Mouse (Mus musculus) embryonic facial prominence, embryonic 11.5 days (tissue): ENCODE results near the gene 9230112D13Rik. TPM values are rescaled to one million over a fixed set of nuclear protein-coding genes. Genes with fewer than 3 reads are reported as not detected.

ENCODE experiments used
- ATAC-seq: fragments of 200-750 bp; cut with Nextera tagmentation; replicated peaks from 2 replicates; pipeline ENCODE4 v1.8.0; 2017; ENCODE audit warnings: low read depth; ENCODE audit not compliant: insufficient number of reproducible peaks, low FRiP score, low TSS enrichment
- DNase-seq: peaks from one replicate; pipeline ENCODE4 v3.0.0-alpha.2; 2015; ENCODE audit warnings: low spot score
- H3K27ac ChIP-seq: fragments of 300-500 bp; sonication (generic); replicated peaks from 2 replicates; pipeline ENCODE4 v1.5.1; 2014; ENCODE audit warnings: mild to moderate bottlenecking, low read depth, low read length, control low read depth
- H3K27me3 ChIP-seq: fragments of 300-500 bp; sonication (generic); 2 replicates; pipeline ENCODE4 v1.6.1; 2014; ENCODE audit warnings: mild to moderate bottlenecking, low read length, moderate library complexity, mixed read lengths; ENCODE audit not compliant: control insufficient read depth, insufficient read depth
- H3K36me3 ChIP-seq: fragments of 300-500 bp; sonication (generic); replicated peaks from 2 replicates; pipeline ENCODE4 v1.6.1; 2014; ENCODE audit warnings: low read depth, mild to moderate bottlenecking, low read length, moderate library complexity, mixed read lengths; ENCODE audit not compliant: control insufficient read depth, insufficient read depth
- H3K4me1 ChIP-seq: fragments of 300-500 bp; sonication (generic); 2 replicates; pipeline ENCODE4 v1.6.1; 2014; ENCODE audit warnings: low read length, mixed read lengths; ENCODE audit not compliant: control insufficient read depth, insufficient read depth
- H3K4me2 ChIP-seq: fragments of 300-500 bp; sonication (generic); 2 replicates; pipeline ENCODE4 v1.6.1; 2014; ENCODE audit warnings: low read depth, mild to moderate bottlenecking, control low read depth, low read length, moderate library complexity
- H3K4me3 ChIP-seq: fragments of 300-500 bp; sonication (generic); 2 replicates; pipeline ENCODE4 v1.5.1; 2014; ENCODE audit warnings: low read depth, low read length, control low read depth
- H3K9ac ChIP-seq: fragments of 300-500 bp; sonication (generic); replicated peaks from 2 replicates; pipeline ENCODE4 v1.6.1; 2014; ENCODE audit warnings: mild to moderate bottlenecking, control low read depth, low read length
- H3K9me3 ChIP-seq: fragments of 300-500 bp; sonication (generic); replicated peaks from 2 replicates; pipeline ENCODE4 v1.6.1; 2016; ENCODE audit warnings: mild to moderate bottlenecking, low read length, inconsistent platforms, mixed read lengths; ENCODE audit not compliant: control insufficient read depth
- WGBS: fragments of 180-500 bp; shearing (Covaris S2); extraction: QIAGEN DNeasy Blood & Tissue Kit; methylation state at CpG from one replicate; pipeline ENCODE4 v1.1.7; 2014; 5-methylcytosine and 5-hydroxymethylcytosine counted together
- polyA plus RNA-seq: library from polyadenylated mRNA; unstranded; fragments of >200 nt; fragmentation: Nextera tagmentation; extraction: Ambion mirVana; gene quantifications from 2 replicates; pipeline ENCODE4 v1.2.1, GENCODE M21; 2014

Gene 9230112D13Rik
- polyA plus RNA-seq, 1 experiment from 2014 or later = not detected

DNA sequence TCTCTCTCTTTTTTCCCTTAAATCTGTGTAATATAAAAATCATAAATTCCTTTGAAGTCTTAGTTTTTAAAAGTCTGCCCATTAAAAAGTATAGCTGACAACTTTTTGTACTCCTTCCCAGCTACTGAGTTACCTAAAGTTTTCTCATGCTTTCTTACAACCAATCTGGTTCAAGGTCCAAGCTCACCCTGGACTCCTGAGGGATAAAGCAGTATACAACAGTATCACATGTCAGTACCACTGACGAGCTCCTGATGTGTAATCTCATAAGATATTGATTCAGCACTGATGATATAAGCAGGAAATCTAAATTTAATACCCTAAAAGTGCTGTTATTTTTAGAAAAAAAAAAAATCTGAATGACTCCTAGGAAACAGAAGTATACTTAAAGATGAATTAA, 31.6 kb downstream of the 9230112D13Rik start:
- Histone ChIP-seq H3K9me3 (no peaks in the 10 kb centered on the region), H3K4me2 (no peak overlapping the region), H3K9ac (no peak overlapping the region), H3K27me3 (no peaks in the 10 kb centered on the region), H3K27ac (no peak overlapping the region), H3K4me1 (no peaks in the 10 kb centered on the region), H3K4me3 (no peak overlapping the region), H3K36me3 (no peaks in the 10 kb centered on the region)
- ATAC-seq (no peak), DNase-seq (no peak)
- 43% methylated on average over 1 of the region's 1 CpGs for WGBS

DNA sequence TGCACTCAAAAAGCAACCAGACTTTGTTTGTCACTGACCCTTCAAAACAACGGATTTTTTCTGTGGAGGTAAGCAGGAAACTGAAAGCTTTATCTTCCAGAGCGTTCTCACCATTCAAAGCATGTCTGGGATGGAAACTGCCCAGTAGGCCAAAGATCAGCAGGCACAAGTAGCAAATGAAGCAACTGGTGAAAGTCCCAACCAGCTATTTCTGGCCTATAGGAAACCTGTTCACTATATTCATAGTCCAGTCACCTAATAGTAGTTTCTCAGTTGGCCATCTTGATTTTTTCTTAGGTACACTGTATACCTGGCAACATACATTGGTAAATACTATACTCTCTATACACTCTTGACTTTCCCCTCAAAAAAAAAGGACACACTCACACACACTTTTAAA, 32.7 kb downstream of the 9230112D13Rik start:
- WGBS = 80% methylated on average over 2 of the region's 2 CpGs
- no peak overlapping the region for H3K4me3 ChIP-seq
- H3K9me3 ChIP-seq = no peaks in the 10 kb centered on the region
- ATAC-seq (no peak), DNase-seq (no peak)
- no peak overlapping the region for H3K27ac ChIP-seq
- H3K27me3 ChIP-seq = no peaks in the 10 kb centered on the region
- no peak overlapping the region for H3K4me2 ChIP-seq
- no peak overlapping the region for H3K9ac ChIP-seq
- H3K36me3 ChIP-seq = no peaks in the 10 kb centered on the region
- no peaks in the 10 kb centered on the region for H3K4me1 ChIP-seq

DNA sequence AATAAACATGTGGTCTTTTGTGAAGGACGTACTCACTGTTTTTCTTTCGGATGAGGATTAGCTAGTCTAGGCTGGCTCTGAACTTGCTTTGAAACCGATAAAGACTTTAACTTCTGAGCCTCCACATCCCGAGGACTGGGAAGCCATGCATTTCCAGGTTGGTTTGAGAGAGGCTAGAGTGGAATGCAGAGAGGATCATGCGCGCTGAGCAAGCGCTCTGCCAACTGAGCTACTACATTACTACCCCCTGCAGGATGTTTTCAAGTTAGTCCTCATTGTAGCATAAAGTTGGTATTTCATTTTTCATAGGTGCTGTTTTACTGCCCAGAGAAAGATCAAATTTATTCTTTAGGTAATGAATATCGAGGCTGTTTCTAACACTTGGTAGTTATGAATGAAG, 36.4 kb downstream of the 9230112D13Rik start:
- Histone ChIP-seq H3K9ac (no peak overlapping the region), H3K4me3 (no peak overlapping the region), H3K4me1 (no peaks in the 10 kb centered on the region), H3K36me3 (no peaks in the 10 kb centered on the region), H3K4me2 (no peak overlapping the region), H3K9me3 (no peaks in the 10 kb centered on the region), H3K27ac (no peak overlapping the region), H3K27me3 (no peaks in the 10 kb centered on the region)
- WGBS = 54% methylated on average over 8 of the region's 8 CpGs
- DNase-seq (no peak), ATAC-seq (no peak)

DNA sequence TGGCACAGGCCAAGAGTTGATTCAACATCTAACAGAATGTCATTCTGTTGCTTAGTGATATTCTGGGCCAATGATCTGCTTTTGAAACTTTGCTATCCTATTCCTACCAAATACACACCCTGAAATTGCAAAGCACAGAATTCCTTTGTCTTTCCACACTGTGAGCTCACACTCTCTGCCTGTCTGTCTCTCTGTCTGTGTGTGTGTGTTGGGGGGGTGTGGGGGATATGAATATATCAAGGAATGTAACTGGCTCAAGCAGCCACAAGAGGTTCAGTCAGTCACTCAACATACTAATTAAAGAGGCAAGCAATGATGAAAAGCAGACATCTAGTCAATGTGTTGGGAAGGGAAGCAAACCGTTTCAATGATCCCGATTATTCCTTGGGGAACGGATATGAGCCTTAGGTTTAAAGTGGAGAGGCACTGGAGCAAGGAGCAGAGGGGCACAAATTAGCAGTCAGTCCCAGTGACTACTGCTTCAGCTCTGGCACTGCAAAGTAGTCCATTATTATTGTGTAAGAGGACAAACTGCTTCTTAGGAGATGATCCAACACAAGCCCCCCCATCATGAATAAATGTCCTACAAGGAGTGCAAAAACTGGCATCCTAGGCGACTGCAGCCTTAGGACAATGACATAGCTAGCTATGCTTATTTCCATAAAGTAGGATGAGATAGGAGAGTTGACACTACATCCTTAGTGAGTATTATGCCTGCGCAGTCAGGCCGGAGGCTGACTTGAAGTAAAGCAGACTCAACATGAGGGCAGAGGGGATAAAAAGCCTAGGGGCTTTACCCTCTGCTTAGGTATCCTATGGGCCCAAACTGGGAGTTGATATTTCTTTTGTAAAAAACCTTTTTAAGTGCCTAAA, 38.9 kb downstream of the 9230112D13Rik start:
- ATAC-seq = no peak; the same call in 1 of the 2 replicates
- Histone ChIP-seq H3K4me2 (no peak overlapping the region), H3K4me3 (no peak overlapping the region), H3K36me3 (no peaks in the 10 kb centered on the region), H3K9me3 (no peaks in the 10 kb centered on the region), H3K27me3 (no peaks in the 10 kb centered on the region), H3K27ac (no peak overlapping the region), H3K4me1 (no peaks in the 10 kb centered on the region), H3K9ac (no peak overlapping the region)
- DNase-seq = no peak
- 54% methylated on average over 6 of the region's 6 CpGs for WGBS

DNA sequence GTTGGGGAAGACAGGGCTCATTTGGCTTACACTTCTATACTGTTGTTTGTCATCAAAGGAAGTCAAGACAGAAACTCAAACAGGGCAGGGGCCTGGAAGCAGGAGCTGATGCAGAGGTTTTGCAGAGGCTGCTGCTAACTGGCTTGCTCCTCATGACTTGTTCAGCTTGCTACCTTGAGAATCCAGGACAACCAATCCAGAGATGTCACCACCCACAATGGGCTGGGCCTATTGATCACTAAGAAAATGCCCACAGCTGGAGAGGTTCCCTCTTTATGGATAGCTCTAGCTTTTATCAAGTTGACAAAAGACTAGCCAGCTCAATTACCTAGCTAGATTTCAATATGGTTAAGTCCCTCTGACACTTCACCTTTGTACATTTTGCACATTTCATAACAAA, 51.0 kb downstream of the 9230112D13Rik start:
- DNase-seq (no peak), ATAC-seq (no peak)
- H3K4me2 ChIP-seq = no peak overlapping the region
- no peak overlapping the region for H3K4me3 ChIP-seq
- H3K9me3 ChIP-seq = no peaks in the 10 kb centered on the region
- no peak overlapping the region for H3K9ac ChIP-seq
- H3K27me3 ChIP-seq = no peaks in the 10 kb centered on the region
- H3K27ac ChIP-seq = no peak overlapping the region
- H3K36me3 ChIP-seq = no peaks in the 10 kb centered on the region
- no peaks in the 10 kb centered on the region for H3K4me1 ChIP-seq

DNA sequence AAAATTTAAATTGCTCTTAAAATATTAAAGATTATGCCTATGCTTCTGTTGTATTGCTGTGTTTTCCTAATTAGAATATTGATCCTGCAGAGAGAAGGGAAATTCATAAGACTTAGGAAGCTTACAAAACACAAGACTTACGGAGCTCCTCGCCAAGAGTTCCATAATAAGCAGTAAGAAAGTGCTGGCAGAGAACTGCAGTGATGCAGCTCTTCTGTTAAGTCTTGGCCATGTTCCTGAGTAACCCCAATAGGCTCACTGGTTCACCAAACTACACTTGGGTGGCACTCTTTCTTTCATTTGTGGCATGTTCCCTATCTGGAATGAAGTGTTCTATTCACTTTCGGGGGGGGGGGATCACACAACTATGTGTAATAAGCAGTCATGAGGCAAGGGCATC, 56.3 kb downstream of the 9230112D13Rik start:
- Histone ChIP-seq H3K27me3 (no peaks in the 10 kb centered on the region), H3K4me2 (no peak overlapping the region), H3K4me1 (no peaks in the 10 kb centered on the region), H3K9me3 (no peaks in the 10 kb centered on the region), H3K27ac (no peak overlapping the region), H3K9ac (no peak overlapping the region), H3K4me3 (no peak overlapping the region), H3K36me3 (no peaks in the 10 kb centered on the region)
- 69% methylated on average over 3 of the region's 3 CpGs for WGBS
- DNase-seq = no peak
- ATAC-seq = no peak

Other genes with a start within 250 kb of the 9230112D13Rik start
- 10.0 and 11.6 TPM in 2 replicates for gene Shld2, start 212.3 kb downstream of the 9230112D13Rik start, polyA plus RNA-seq
- 97.2 and 97.5 TPM in 2 replicates for gene Glud1, start 212.1 kb downstream of the 9230112D13Rik start, polyA plus RNA-seq
- not detected in 2 replicates for gene Fam25c, start 167.4 kb downstream of the 9230112D13Rik start, polyA plus RNA-seq
- gene Sncg, start 148.0 kb downstream of the 9230112D13Rik start, polyA plus RNA-seq = 50.6 and 76.6 TPM in 2 replicates
- 5.4 and 5.8 TPM in 2 replicates for gene Mmrn2, start 147.3 kb downstream of the 9230112D13Rik start, polyA plus RNA-seq
- 73.2 and 80.9 TPM in 2 replicates for gene Bmpr1a, start 19.5 kb downstream of the 9230112D13Rik start, polyA plus RNA-seq
- 0.31 and 0.90 TPM in 2 replicates for gene Ldb3, start 65.9 kb upstream of the 9230112D13Rik start, polyA plus RNA-seq
- gene Opn4, start 77.3 kb upstream of the 9230112D13Rik start, polyA plus RNA-seq = 0.39 TPM in 1 of 2 replicates, not detected in the other
- 35.1 and 38.0 TPM in 2 replicates for gene Wapl, start 151.1 kb upstream of the 9230112D13Rik start, polyA plus RNA-seq